Mouse (Mus musculus): ENCODE data around the gene Samd1. TPM values are rescaled to one million over a fixed set of nuclear protein-coding genes. Genes with fewer than 3 reads are reported as not detected.
"Not testable (repeated sequence)": the region's sequence is repeated elsewhere in the genome, so short reads cannot be mapped to it uniquely, and the experiment has no call there.

Samd1 gene
- polyA plus RNA-seq, 1 experiment from 2014 or later = 14.4 TPM

DNA sequence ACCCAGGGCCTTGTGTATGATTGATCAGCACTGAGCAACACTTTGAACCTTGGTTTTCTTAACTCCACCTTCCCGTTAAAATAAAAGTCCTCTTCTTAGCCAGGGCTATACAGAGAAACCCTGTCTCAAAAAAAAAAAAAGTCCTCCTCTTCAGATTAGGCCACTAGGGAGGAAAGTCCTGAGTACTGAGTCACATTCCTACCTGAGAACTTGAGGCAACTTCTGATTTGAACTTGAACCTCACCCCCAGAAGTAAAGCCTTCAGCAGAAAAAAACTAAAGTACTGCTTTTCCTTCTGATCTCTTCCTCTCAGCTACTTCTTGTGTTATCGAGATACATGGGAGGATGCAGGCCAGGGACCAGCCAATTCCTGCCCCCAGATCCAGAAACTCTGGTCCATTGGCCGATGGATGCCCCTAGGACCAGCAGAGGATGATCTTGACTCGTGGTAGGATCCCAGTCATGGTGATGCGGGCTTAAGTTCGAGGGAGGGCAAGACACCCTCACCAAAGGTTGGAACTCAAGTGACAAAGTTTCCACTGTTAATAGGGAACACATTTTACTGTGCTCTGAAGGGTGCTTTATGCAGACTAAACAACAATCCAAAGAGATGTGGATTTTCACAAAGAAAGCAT lies 6.3 kb downstream of the Samd1 start:
- H3K36me3 ChIP-seq (ENCODE audit: control insufficient read depth, insufficient read depth, low read length) = peaks cover 25% of the 10 kb centered on the region
- H3K4me2 ChIP-seq (ENCODE audit: low read length) = peak overlapping the region; percentile 96
- H3K9ac ChIP-seq (ENCODE audit: low read length) = peak overlapping the region; percentile 79
- WGBS = 75% methylated on average over 6 of the region's 6 CpGs
- no peak overlapping the region for H3K27ac ChIP-seq (ENCODE audit: low read depth, low read length)
- no peak for DNase-seq (ENCODE audit: low spot score)
- peaks cover 23% of the 10 kb centered on the region for H3K4me1 ChIP-seq (ENCODE audit: control insufficient read depth, insufficient read depth, low read length)
- peak overlapping the region; percentile 58 for H3K4me3 ChIP-seq (ENCODE audit: low read depth, low read length)
- H3K27me3 ChIP-seq (replicated peaks; ENCODE audit: control insufficient read depth, insufficient read depth, low read length) = peaks cover 10% of the 10 kb centered on the region
- H3K9me3 ChIP-seq (replicated peaks; ENCODE audit: control insufficient read depth, low read length) = no peaks in the 10 kb centered on the region
- ATAC-seq = no peak

- Histone ChIP-seq H3K27ac (ENCODE audit: low read depth, low read length) (peak overlapping the region; percentile 63; the same call in 1 of the 2 replicates), H3K9ac (ENCODE audit: low read length) (peak overlapping the region; percentile 79), H3K4me2 (ENCODE audit: low read length) (peak overlapping the region; percentile 96), H3K36me3 (ENCODE audit: control insufficient read depth, insufficient read depth, low read length) (peaks cover 18% of the 10 kb centered on the region), H3K9me3 (replicated peaks; ENCODE audit: control insufficient read depth, low read length) (no peaks in the 10 kb centered on the region), H3K27me3 (replicated peaks; ENCODE audit: control insufficient read depth, insufficient read depth, low read length) (peaks cover 9% of the 10 kb centered on the region), H3K4me3 (ENCODE audit: low read depth, low read length) (peak overlapping the region; percentile 58), H3K4me1 (ENCODE audit: control insufficient read depth, insufficient read depth, low read length) (peaks cover 15% of the 10 kb centered on the region)
- DNase-seq (ENCODE audit: low spot score) (peak; percentile 96), ATAC-seq (peak; percentile 88)
- 2% methylated on average over 30 of the region's 30 CpGs for WGBS
These were observed 7.2 kb downstream of the Samd1 start for GRCm38 (mm10) chr8:84004533-84005201.

DNA sequence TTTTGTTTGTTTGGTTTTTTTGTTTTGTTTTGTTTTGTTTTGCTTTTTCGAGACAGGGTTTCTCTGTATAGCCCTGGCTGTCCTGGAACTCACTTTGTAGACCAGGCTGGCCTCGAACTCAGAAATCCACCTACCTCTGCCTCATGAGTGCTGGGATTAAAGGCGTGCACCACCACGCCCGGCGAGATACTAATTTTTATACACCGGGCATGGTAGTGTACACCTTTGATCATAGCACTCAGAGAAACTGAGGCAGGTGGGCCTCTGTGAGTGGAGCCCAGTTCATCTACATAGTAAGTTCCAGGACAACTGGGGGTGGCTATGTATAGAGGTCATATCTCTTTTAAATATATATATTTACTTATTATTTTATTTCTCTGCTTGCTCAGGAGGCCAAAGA lies 8.0 kb downstream of the Samd1 start:
- 94% methylated on average over 7 of the region's 7 CpGs for WGBS

GRCm38 (mm10) chr8:84008362-84008761 lies 10.9 kb downstream of the Samd1 start:
- H3K36me3 ChIP-seq (ENCODE audit: control insufficient read depth, insufficient read depth, low read length) = no peaks in the 10 kb centered on the region
- H3K27me3 ChIP-seq (replicated peaks; ENCODE audit: control insufficient read depth, insufficient read depth, low read length) = peaks cover 35% of the 10 kb centered on the region
- no peak for ATAC-seq
- no peaks in the 10 kb centered on the region for H3K9me3 ChIP-seq (replicated peaks; ENCODE audit: control insufficient read depth, low read length)
- H3K27ac ChIP-seq (ENCODE audit: low read depth, low read length) = no peak overlapping the region
- H3K4me1 ChIP-seq (ENCODE audit: control insufficient read depth, insufficient read depth, low read length) = peaks cover 12% of the 10 kb centered on the region
- 33% methylated on average over 7 of the region's 7 CpGs for WGBS
- no peak overlapping the region for H3K4me3 ChIP-seq (ENCODE audit: low read depth, low read length)
- H3K9ac ChIP-seq (ENCODE audit: low read length) = no peak overlapping the region
- no peak overlapping the region for H3K4me2 ChIP-seq (ENCODE audit: low read length)
- DNase-seq (ENCODE audit: low spot score) = no peak

More for the DNA sequence above, 8.0 kb downstream of the Samd1 start:
- Histone ChIP-seq H3K4me1 (ENCODE audit: control insufficient read depth, insufficient read depth, low read length) (peaks cover 15% of the 10 kb centered on the region), H3K27me3 (replicated peaks; ENCODE audit: control insufficient read depth, insufficient read depth, low read length) (peaks cover 13% of the 10 kb centered on the region), H3K36me3 (ENCODE audit: control insufficient read depth, insufficient read depth, low read length) (peaks cover 11% of the 10 kb centered on the region; the same call in 1 of the 2 replicates)
- DNase-seq (ENCODE audit: low spot score); H3K27ac ChIP-seq (ENCODE audit: low read depth, low read length); H3K9ac ChIP-seq (ENCODE audit: low read length); ATAC-seq; H3K4me3 ChIP-seq (ENCODE audit: low read depth, low read length); H3K4me2 ChIP-seq (ENCODE audit: low read length); H3K9me3 ChIP-seq (replicated peaks; ENCODE audit: control insufficient read depth, low read length): not testable (repeated sequence)

GRCm38 (mm10) chr8:84009876-84010275 lies 12.4 kb downstream of the Samd1 start:
- H3K27me3 ChIP-seq (replicated peaks; ENCODE audit: control insufficient read depth, insufficient read depth, low read length) = peaks cover 38% of the 10 kb centered on the region
- no peak overlapping the region for H3K27ac ChIP-seq (ENCODE audit: low read depth, low read length)
- H3K9ac ChIP-seq (ENCODE audit: low read length) = no peak overlapping the region
- no peak overlapping the region for H3K4me2 ChIP-seq (ENCODE audit: low read length)
- H3K36me3 ChIP-seq (ENCODE audit: control insufficient read depth, insufficient read depth, low read length) = no peaks in the 10 kb centered on the region
- H3K4me1 ChIP-seq (ENCODE audit: control insufficient read depth, insufficient read depth, low read length) = peaks cover 6% of the 10 kb centered on the region
- peak; percentile 82 for DNase-seq (ENCODE audit: low spot score)
- H3K9me3 ChIP-seq (replicated peaks; ENCODE audit: control insufficient read depth, low read length) = no peaks in the 10 kb centered on the region
- no peak overlapping the region for H3K4me3 ChIP-seq (ENCODE audit: low read depth, low read length)
- 1% methylated on average over 11 of the region's 11 CpGs for WGBS
- peak; percentile 49; the same call in 1 of the 2 replicates for ATAC-seq

DNA sequence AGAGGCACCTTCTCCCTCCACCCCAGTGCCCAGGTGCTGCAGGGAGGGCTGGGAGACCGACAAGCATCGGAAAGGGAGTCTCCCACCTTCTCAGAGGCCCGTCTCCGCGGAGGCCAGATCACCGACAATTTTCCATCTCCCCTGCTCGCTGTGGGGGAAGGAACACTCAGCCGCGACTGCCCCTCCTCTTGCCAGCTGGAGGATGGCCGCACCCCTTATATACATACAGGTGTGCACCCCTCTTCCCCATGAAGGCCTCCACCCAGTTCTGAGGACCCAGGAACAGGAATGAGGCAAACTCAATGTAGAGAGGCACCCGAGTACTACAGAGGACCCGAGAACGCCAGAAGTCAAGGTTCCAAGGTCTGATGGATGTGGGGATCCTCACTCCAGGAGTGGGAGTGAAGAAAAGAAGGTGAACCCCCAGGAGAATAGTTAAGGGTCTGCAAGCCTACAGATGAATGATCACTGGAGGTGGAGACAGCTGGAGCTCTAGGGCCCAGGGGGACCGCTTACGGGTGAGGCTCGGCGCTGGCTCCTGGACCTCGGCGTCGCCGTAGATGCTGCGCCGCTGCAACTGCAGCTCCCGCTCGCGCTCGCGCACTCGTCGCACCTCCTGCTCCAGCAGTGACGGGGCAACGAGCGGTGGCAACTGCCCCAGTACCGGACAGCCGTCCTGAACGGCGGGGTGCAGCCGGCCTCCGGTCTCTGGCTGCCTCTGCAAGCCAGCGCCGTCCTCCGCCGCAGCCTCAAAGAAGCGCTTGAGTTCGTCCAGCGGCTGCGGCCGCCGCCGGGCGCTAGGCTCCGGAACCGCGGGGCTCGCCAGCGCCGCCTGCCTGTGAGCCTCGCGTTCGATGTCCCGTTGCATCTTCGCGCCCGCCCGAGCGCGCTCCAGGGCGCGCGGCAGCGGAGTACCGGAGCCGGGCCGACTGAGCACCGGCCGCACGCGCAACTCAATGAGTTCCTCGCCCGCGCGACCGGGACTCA lies 13.4 kb downstream of the Samd1 start:
- no peak overlapping the region for H3K27ac ChIP-seq (ENCODE audit: low read depth, low read length)
- peak overlapping the region; percentile 57 for H3K9ac ChIP-seq (ENCODE audit: low read length)
- H3K4me2 ChIP-seq (ENCODE audit: low read length) = peak overlapping the region; percentile 94
- ATAC-seq = peak; percentile 78
- peak; percentile 77 for DNase-seq (ENCODE audit: low spot score)
- peak overlapping the region; percentile 52 for H3K4me3 ChIP-seq (ENCODE audit: low read depth, low read length)
- peaks cover 38% of the 10 kb centered on the region for H3K27me3 ChIP-seq (replicated peaks; ENCODE audit: control insufficient read depth, insufficient read depth, low read length)
- H3K4me1 ChIP-seq (ENCODE audit: control insufficient read depth, insufficient read depth, low read length) = peaks cover 2% of the 10 kb centered on the region; the same call in 1 of the 2 replicates
- no peaks in the 10 kb centered on the region for H3K36me3 ChIP-seq (ENCODE audit: control insufficient read depth, insufficient read depth, low read length)
- H3K9me3 ChIP-seq (replicated peaks; ENCODE audit: control insufficient read depth, low read length) = no peaks in the 10 kb centered on the region
- 2% methylated on average over 82 of the region's 83 CpGs for WGBS

DNA sequence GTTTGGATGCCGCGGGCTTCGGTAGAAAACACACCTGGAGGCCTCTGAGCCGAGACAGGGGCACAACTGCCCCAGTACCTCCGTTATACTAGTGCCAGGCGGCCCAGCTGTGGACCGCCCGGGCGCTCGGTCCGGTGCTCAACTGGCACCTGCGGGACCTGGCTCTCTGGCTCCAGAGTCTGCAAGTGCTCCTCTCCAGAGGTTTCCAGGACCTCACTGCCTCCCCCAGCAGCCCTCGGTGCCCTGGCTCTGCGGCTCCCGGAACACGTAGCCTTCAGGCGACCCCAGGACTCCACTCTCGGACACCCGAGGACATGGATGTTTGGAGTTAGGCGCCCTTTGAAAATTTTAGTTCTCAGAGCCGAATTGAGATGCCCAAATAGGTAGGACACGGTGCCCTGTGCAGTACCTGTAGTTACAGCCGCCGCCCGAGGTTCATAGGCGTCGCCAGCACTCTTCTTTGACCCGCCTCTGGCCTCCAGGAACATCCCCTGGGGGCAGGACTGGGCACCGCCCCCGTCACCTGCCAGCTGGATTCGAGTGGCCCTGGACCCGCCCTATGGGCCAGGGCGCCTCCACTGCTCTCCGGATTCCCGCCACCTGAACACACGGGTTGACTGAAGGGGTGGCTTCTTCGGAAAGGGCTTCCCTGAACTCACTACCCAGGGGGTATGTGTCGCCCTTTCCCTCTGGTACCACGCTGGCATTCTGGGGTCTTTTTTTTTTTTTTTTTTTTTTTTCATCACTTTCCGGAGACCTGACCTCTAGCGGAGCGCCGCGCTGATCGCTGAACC lies 14.4 kb downstream of the Samd1 start, which contains the start of gene 2210011C24Rik:
2210011C24Rik (minus strand) TSS at position 467 of the 794 bp plus-strand sequence.
- WGBS = under 1% methylated on average over 45 of the region's 45 CpGs
- peaks cover 2% of the 10 kb centered on the region; the same call in 1 of the 2 replicates for H3K4me1 ChIP-seq (ENCODE audit: control insufficient read depth, insufficient read depth, low read length)
- peak within 1 kb of the TSS; percentile 52 for H3K4me3 ChIP-seq (ENCODE audit: low read depth, low read length)
- peak within 1 kb of the TSS; percentile 94 for H3K4me2 ChIP-seq (ENCODE audit: low read length)
- no peaks in the 10 kb centered on the region for H3K9me3 ChIP-seq (replicated peaks; ENCODE audit: control insufficient read depth, low read length)
- no peak for DNase-seq (ENCODE audit: low spot score)
- H3K27me3 ChIP-seq (replicated peaks; ENCODE audit: control insufficient read depth, insufficient read depth, low read length) = peaks cover 38% of the 10 kb centered on the region
- ATAC-seq = peak; percentile 22; the same call in 1 of the 2 replicates
- no peak within 1 kb of the TSS for H3K27ac ChIP-seq (ENCODE audit: low read depth, low read length)
- no peaks in the 10 kb centered on the region for H3K36me3 ChIP-seq (ENCODE audit: control insufficient read depth, insufficient read depth, low read length)
- peak within 1 kb of the TSS; percentile 57 for H3K9ac ChIP-seq (ENCODE audit: low read length)

Data from forebrain, embryonic 14.5 days (tissue).